Mouse (Mus musculus) urinary bladder, adult 2 months (tissue): Measurements from ENCODE around the gene Ubc. TPM values are rescaled to one million over a fixed set of nuclear protein-coding genes. Genes with fewer than 3 reads are reported as not detected.
"Not testable (repeated sequence)": the region's sequence is repeated elsewhere in the genome, so short reads cannot be mapped to it uniquely, and the experiment has no call there.

Experiments used
- DNase-seq: peaks from one replicate; pipeline ENCODE4 v3.0.0; 2022; ENCODE audit warnings: low spot score
- polyA plus RNA-seq: library from polyadenylated mRNA; depleted of rRNA; stranded (reverse); fragments of >200 nt; gene quantifications from 2 replicates; pipeline ENCODE4 v1.2.3, GENCODE M21; 2012; rRNA removed

The Ubc gene
- polyA plus RNA-seq, result 740 and 949 TPM in 2 replicates

- DNase-seq, result peak; percentile 94
These were observed at the start of gene Ubc for GRCm38 (mm10) chr5:125389579-125390441. Gene Ubc, minus strand, starts transcription at chr5:125390202.

- not testable (repeated sequence) for DNase-seq
These were observed 44.3 kb upstream of the Ubc start for GRCm38 (mm10) chr5:125434347-125434746.

- peak; percentile 84 for DNase-seq
These were observed 43.9 kb upstream of the Ubc start, which contains the start of gene Dhx37 for GRCm38 (mm10) chr5:125433793-125434337. Gene Dhx37, minus strand, starts transcription at chr5:125434121.

- DNase-seq, result not testable (repeated sequence)
These were observed 42.3 kb upstream of the Ubc start for GRCm38 (mm10) chr5:125432324-125432723.

GRCm38 (mm10) chr5:125426343-125426742 lies 36.3 kb upstream of the Ubc start:
- no peak for DNase-seq

GRCm38 (mm10) chr5:125425698-125426276 lies 35.8 kb upstream of the Ubc start:
- DNase-seq, result no peak

GRCm38 (mm10) chr5:125419124-125419523 lies 29.1 kb upstream of the Ubc start:
- DNase-seq, result no peak

- no peak for DNase-seq
These were observed 28.6 kb upstream of the Ubc start for GRCm38 (mm10) chr5:125418636-125419035.

GRCm38 (mm10) chr5:125416183-125416582 lies 26.2 kb upstream of the Ubc start:
- DNase-seq, result no peak

GRCm38 (mm10) chr5:125413763-125414162 lies 23.8 kb upstream of the Ubc start:
- no peak for DNase-seq

- DNase-seq, result not testable (repeated sequence)
These were observed 22.5 kb upstream of the Ubc start for GRCm38 (mm10) chr5:125412536-125412935.

GRCm38 (mm10) chr5:125411972-125412530 lies 22.0 kb upstream of the Ubc start:
- no peak for DNase-seq

- DNase-seq, result no peak
These were observed 19.5 kb upstream of the Ubc start for GRCm38 (mm10) chr5:125409348-125410090.

GRCm38 (mm10) chr5:125408842-125409241 lies 18.8 kb upstream of the Ubc start:
- DNase-seq, result peak; percentile 63

GRCm38 (mm10) chr5:125407910-125408575 lies 18.0 kb upstream of the Ubc start:
- DNase-seq, result no peak

GRCm38 (mm10) chr5:125407020-125407830 lies 17.2 kb upstream of the Ubc start:
- DNase-seq, result no peak

GRCm38 (mm10) chr5:125406322-125407016 lies 16.5 kb upstream of the Ubc start:
- peak; percentile 63 for DNase-seq

GRCm38 (mm10) chr5:125405546-125406248 lies 15.7 kb upstream of the Ubc start:
- peak; percentile 79 for DNase-seq
